Mouse (Mus musculus) urinary bladder, postnatal 25 days (tissue): ENCODE measurements around the gene Aig1.
"Not testable (repeated sequence)": the region's sequence is repeated elsewhere in the genome, so short reads cannot be mapped to it uniquely, and the experiment has no call there.

ENCODE experiments used
- DNase-seq: peaks from one replicate; pipeline ENCODE4 v3.0.0; 2022; ENCODE audit warnings: low spot score

Aig1 gene

DNA sequence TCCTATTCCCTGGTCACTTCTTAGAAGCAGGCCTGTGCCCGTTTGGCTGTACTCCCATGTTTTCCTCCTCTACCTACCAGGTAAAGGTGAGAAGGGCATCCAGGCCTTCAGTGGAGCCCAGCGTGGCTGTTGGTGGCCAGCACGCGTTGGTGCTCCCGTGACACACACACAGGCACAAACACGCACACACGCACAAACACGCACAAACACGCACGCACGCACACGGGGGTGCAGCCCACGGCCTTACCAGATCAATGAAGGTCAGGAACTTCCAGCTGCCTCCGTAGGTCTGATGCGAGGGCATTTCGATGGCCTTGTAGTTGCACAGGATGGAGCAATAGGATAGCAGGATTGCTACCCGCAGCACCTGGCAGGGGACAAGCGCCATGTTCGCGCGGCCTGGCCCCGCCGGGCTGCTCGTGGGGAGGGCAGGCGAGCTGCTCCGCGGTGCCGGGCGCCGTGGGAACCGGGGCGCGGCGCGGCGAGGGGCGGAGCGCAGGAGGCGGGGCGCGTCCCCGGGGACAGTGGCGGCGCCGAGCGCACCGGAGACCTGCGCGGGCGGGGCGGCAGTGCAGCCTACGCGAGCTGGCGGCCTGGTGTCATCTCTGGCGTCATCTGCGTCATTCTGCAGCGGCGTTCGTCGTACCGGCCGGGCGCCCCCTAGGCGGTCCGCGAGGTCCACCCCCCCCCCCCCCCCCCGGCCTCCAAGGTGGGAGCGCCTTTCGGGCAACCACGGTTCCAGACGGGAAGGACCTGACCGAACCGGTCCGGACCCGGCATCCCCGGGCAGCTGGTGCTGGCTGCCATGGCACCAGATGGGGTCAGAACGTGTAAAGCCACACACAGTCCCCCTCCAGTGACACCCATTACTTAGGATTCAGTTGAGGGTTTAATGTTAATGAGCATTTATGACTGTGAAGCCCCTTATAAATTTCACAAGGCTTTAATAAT is at the start of gene Aig1:
Aig1 (minus strand) TSS at position 610 of the 951 bp plus-strand sequence.
- DNase-seq: peak; percentile 61

DNA sequence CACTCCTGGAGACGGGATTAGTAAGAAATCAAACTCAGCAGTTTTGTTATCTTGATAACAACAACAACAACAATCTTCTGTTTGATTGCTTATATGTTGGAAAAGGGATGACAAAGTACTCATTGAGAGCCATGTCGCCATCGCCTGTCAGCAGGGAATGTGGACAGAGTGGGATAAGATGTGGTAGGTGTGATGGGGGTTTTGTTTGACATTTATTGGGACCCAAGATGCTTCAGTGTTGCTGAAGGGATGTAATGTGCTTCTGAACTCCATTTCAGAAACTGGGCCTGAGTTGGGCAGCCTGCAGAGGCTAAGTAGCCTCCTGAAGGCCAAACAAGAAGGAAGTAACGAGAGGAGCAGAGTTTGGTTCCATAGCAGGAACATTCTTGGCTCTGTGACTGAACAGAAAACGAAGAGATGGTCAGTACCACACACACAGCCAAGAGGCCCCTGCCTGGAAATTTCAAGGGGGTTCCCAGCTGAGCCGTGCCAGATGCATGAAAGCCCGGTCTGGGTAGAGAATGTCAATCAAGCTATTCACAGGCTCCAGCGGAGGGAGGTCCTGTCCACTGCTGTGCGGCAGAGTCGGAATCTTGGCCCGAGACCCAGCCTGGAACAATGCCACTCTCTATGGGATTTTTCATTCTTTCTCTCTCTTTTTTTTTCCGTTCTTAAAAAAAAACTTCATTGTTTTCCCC is 48.0 kb upstream of the Aig1 start:
- no peak for DNase-seq

DNA sequence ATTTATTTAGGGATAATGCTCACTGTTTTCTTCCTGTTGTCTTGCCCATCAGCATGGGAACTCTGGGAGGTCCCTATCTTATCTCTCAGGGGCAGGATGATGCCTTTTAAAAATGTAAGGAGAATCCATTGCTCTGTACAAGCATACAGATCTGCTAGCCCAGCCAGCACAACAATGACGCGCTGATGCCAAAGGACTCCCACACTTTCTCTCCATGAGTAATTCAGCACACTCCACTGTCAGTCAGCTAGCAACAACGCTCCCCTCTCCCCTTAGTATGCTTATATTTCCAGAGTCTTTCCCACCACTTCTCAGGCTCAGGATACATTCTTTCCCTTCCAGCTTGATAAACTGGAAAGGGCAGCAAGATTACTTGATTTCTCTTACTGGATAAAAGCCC is 46.4 kb upstream of the Aig1 start:
- no peak for DNase-seq

DNA sequence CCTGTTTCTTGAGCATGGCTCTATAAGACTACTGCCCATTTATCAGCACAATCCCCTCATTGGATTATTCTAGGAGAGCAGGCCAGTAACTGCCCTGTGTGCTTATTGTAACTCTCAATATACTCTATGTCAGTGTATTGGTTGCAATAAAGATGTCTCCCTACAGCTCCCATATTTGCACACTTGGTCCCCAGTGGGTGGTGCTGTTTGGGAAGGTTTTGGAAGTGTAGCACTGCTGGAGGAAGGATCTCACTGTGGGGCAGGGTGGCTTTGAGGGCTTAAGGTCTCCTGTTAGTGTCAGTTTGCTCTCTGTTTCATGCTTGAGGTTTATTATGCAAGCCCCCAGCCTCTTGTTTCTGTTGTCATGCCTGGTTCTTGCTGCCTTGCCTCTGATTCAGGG is 44.9 kb upstream of the Aig1 start:
- no peak for DNase-seq

DNA sequence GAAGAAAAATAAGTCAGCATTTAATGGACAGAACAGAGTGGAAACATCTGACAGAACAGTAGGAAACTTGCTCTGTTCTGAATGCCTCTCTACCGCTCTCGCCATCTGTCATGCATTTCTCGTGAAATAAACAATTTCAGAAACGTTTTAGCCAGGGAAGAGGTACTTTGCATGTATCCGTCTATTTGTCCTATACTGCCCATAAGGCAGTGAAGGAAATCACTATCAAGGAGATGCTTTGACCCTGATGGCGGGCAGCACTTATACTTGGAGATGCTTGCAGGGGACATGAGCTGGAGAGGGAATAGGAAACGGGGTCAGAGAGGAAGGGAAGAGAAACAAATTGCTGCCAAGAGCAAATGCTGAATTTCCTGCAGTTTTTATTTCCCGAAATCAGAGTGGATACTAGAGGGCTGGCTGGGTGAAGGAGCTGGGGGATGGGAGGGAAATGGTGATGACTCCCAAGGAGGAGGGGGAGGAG is 37.5 kb upstream of the Aig1 start:
- no peak for DNase-seq

DNA sequence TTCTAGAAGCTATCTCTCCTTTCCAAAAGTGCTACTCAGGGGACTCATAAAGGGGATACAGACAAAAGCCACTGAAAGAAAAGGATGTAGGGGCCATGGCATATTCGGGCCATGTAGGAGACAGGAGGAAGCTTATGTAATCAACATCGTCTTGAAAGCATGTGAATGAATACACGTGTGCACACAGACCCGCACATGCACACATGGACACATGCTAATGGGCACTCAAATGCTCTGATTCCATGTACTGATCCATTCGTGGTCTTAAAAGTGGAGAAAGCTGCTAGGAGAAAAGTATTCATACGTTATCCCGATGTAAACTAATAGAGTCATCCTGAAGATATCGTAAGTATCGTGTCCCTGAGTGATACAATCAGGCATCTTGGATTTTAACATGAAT is 36.8 kb upstream of the Aig1 start:
- DNase-seq: no peak

DNA sequence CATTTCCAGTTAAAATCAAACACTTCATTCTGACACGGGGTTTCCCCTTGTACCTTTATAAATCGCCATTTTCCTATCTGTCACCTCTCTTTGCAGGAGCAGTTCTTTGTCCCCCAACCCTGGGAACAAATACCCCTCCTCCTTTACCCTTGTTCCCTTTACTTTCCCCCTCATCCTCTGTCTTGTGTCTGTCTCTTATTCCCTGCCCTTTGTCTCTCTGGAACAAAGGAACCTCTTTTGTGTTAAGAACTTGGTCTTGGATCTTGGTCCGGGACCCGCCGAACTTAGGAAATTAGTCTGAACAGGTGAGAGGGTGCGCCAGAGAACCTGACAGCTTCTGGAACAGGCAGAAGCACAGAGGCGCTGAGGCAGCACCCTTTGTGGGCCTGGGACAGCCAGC is 24.0 kb upstream of the Aig1 start:
- not testable (repeated sequence) for DNase-seq

DNA sequence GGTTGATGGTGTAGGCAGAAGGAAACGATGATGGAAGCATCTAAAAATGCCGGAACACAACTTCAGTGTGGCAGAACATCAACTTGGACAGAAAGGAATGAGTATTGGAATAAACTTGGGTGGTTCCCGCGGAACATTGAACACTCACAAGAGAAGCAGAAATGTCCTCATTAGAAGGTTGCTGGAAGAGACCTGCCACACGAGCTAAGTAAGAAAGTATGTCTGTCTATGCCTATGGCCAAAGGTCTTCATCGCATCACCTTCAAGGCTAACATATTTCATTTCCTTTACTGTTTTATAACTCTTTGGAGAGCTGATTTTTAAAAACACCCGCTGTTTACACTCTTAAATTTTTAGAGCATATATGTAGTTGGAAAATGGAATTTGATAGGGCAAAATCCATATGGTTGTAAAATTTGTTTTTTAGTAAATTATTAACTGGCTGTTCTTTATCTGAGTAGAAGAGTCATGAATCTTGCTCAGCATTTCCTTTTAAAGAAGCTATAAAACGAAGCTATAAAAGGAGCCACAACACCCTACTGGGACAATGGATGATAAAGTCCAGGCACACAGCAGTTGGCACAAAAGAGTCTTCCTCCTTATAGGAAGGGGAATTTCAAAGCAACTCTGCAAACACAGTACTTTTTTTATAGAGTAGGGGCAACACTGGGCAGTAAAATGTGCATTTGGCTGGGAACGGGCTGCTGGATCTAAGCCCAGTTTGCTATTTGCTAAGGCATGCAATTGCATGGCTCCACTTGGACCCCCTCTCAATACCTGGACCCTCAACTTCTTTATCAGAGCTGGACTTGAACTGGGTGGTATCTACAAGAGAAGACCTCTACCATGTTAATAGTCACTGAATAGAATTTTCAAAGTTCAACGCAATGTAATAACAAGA is 14.4 kb upstream of the Aig1 start:
- no peak for DNase-seq

DNA sequence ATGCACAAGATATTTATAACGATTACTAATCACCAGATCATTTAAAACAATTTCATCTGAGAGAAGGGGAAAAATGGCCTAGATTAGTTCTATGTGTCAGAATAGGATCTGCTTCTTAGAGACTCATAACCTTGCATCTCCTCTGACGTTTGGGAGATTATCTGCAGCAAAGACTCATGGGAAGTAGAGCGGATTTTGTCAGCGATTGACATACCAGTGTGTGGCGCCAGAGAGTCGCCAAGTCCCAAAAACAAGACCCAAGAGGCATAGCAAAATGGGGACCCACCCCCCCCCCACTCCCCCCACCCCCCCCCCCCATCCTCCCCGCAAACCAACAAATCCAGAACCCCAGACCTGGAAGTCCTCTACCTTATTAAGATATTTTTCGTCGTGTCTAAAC is 13.7 kb upstream of the Aig1 start:
- no peak for DNase-seq

DNA sequence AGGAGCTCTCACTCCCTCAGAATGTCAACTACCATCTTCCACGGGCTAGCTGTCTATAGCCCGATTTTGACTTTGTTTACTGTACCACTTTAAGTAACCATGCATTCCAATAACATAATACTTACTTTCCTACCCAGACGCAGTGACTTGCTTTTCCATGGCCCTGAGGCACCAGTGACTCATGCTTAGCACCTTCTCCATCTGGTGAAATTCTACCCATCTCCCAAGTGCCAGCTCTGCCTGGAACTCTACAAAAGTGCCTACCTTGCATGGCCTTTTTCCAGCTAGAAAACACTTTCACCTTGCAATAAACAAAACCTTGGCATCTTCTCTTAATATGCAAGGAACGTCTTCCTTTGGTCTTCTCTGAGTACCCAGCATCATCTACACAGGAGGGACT is 9.9 kb upstream of the Aig1 start:
- no peak for DNase-seq

DNA sequence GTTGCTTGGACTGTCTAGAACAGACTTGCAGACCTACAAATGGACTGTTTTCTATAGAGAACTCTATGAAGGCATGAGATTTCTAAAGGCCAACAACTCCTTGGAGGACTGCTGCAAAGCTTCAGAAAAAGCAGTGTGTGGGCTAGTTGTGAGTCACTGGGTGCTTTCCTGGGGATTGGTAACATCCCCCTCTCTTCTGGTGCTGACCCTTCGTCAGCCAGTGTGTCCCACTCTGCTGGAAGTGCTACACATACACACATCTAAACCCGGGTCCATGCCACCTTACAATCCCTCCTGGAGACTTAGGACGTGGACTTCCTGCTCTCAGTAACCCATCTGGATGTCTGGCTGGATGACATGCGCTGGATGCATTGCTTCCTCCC is 6.2 kb upstream of the Aig1 start:
- no peak for DNase-seq

DNA sequence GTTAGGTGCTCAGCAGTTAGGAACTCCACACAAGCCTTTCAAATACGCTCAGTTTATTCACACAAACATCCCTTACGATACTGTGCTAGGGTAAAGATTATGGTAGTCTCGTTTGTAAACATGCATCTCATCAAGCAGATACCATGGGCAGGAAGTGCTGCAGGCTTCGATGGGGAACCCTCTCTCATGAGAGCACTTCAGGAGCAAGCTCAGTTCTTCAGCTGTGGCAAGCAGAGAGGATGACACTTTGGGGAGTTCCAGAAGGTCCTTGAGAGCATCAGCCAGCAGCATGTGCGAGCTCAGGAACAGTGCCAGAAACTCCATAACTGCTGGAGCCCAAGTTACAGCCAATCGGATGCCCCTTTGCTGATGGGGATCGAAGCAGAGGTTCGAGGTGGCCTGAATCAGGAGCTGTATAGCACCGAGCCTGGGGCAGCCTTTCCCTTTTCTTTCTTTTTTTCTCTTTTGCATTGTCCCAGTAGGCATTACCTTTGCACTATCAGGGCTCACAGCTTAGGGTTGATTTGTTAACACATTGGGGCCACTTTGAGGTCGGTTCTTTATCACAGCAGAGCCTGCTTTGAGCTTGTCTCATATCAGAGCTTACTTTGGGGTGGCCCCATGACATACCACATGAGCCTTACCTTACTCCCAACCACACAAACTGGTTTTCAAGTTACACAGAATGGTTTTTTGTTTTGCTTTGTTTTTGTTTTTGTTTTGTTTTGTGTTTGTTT is 5.7 kb upstream of the Aig1 start:
- no peak for DNase-seq

DNA sequence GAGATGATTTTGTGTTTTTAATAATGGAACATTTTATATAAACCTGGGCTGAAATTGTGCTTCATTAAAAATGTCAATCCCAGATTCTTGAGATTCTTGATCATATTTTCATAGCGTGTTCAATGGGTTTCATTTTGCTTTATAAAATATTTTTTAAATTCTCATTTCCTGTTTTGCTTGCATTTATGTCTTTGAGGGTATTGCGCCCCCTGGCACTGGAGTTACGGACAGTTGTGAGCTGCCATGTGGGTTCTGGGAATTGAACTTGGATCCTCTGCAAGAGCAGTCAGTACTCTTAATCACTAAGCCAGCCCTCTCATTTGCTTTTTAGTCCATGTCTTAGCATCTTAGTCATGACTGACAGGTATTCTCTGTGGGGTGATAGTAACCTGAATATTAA is 1.8 kb upstream of the Aig1 start:
- no peak for DNase-seq

DNA sequence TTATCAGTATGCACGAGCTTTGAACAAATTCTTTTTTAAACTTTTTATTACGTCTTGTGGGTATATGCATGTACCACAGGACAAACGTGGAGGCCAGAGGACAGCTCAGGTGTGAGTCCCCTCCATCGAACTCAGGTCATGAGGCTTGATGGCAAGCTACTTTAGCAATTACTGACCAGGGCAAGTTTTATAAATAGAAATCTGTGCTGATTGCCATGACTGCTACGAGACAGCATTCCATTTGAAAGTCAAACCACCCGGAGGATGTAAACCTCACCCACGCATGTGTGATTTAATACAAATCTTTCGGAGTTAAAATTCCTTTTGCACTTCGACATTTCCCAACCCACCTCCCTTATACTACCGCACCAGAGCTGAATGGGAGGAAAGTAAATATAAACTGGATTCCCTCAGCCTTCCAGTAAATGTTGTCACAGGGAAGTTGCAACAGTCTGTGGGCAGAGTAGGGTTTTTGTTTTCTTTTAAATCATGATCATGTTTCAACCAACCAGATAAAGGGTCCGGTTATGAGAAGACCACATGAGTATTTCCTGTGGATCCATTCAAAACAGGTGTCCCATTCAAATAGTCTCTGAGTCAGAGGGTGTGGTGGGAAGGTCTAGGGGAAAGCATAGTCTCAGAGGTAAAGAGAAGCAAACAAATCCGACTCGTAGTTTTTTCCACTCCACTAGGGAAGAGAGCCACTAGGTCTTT is 699 bp upstream of the Aig1 start:
- no peak for DNase-seq

DNA sequence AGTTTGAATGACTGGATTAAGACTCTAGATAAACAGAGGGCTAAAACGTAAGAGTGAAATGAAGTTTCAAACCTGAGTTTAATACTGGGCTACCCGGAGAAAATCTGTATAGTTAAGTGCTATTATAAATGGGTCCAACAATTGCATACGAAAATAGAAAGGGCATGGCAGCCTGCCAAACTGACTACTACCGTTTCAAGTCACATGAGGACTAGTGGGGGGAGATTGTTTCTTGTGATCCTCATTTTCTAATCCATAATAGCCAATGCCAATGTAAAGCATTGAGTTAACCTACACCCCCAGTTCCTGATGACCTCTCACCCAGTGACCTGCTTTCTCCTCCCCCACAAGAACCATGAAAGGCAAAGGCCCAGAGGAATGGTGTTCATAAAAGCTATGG is 2.4 kb downstream of the Aig1 start:
- DNase-seq: no peak

DNA sequence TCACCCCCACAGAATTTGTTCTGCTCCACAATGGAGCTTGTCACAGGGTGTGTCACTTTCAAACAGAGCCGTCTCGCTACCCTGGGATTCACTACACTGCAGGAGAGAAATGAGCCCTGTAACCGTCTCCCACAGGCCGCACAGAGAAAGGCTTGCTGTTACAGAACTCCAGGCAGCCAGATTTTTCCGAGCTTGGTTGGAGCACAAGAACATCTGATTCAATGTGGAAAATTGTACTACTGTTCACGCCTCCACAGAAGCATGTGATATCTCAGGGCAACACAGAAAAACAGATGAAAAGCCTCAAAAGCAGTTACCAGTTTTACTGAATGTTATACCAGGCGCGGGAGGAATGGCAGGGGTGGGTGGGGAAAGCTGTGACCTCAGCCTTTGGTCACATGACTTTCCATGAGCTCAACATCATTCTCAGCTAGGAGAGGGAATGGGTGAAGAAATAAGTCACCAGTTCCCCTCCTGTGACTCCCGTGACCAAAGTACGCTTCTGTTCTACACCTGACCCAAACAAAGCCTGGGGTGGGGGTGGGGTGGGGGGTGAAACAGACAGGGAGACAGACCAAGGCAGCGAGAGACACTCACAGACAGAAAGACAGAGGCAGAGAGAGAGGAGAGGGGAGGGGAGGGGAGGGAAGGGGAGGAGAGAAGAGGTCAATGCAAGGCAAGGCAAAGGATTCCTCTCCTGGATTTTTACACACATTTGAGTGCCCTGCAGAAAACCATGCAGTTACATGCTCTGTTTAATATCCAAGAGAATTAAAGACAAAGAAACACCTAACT is 7.5 kb downstream of the Aig1 start:
- no peak for DNase-seq

DNA sequence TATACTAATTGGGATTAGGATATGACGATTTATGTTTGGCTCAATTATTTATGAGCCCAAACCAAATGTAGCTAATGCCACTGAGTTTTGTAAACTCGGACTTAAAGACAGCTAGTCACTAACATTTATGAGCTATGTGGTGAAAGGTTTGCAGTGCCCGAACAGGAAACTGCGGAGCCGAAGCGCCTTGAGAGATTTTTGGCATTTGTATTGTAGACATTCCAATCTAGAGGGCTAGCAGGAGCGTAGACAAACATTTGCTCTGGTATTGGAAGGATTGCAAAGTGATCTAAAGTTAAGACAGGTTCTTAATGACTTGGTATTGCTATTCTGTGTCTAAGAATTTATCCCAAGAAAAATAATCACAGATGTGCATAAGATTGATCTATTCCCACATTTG is 12.3 kb downstream of the Aig1 start:
- no peak for DNase-seq

DNA sequence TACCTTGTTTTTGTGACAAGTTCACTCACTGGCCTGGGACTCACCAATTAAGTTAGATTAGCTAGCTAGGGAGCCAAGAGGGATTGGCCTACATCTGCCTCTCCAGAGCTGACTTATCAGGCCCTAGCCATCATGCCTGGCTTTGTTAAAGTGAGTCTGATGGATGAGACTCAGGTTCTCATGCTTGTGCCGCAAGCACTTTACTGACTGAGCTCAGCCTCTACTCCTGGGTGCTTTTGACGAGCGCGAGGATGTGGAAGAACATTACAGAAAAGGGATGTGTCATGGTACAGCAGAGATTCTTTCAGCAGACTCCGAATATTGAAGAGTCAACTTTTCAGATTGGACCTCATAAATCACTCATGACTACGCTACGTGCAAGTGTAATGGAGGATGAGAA is 12.8 kb downstream of the Aig1 start:
- DNase-seq: no peak

DNA sequence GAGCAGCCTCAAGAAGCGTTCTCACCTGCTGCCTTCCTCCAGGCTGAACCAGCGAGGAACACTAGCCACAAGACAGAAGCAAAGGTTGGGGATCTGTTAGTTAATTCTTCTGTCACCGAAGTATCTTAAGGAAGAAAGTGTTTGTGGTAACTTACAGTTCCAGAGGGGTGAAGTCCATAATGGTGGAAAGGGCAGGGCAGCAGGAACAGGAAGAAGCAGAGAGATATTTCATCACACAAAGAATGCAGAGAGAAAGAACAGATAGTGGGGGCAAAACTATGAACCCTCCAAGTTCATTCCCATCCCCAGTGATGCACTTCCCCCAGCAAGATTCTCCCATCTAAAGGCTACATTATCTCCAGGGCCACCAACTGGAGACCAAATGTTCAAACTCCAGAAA is 13.7 kb downstream of the Aig1 start:
- DNase-seq: no peak

DNA sequence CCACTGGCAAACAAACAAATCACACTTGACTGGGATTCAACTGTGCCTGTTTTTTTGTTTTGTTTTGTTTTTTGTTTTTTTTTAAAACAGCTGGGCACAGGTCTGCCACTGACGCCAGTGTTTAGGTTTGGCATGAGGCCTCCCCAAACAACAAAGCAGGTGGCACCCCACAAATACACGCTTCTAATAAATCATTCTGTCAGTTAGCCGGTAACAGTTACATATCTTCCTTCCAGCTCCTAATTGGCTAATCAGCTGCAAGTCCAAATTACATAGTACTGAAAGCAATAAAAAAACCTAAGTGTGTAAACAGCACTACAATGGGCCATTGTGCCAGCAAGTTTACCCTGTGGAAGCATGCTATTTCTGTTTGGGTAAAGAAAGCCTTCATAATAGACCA is 18.7 kb downstream of the Aig1 start:
- DNase-seq: no peak
